Mouse (Mus musculus) left cerebral cortex, postnatal 10 days (tissue): ENCODE results near the gene Lamtor1. TPM values are rescaled to one million over a fixed set of nuclear protein-coding genes. Genes with fewer than 3 reads are reported as not detected.
"Not testable (repeated sequence)": the region's sequence is repeated elsewhere in the genome, so short reads cannot be mapped to it uniquely, and the experiment has no call there.

Source experiments
- DNase-seq, 2 experiments: peaks; one replicate each; pipeline ENCODE4 v3.0.0; 2021 to 2022; ENCODE audit warnings: low spot score in 2 of 2, mixed read lengths in 1 of 2; ENCODE audit errors: extremely low spot score in 1 of 2
- intact Hi-C: fragments of 180-260 bp; cut with DNase I; formaldehyde crosslinking; loops from one replicate; pipeline ENCODE4 v1.15.1; 2025
- total RNA-seq, 2 experiments: library from RNA; stranded (reverse); gene quantifications; 2 replicates each; pipeline ENCODE4 v1.2.3; 2021

Gene Lamtor1
- total RNA-seq, 2 experiments from 2014 or later: 95.6 to 98.2 TPM

DNA sequence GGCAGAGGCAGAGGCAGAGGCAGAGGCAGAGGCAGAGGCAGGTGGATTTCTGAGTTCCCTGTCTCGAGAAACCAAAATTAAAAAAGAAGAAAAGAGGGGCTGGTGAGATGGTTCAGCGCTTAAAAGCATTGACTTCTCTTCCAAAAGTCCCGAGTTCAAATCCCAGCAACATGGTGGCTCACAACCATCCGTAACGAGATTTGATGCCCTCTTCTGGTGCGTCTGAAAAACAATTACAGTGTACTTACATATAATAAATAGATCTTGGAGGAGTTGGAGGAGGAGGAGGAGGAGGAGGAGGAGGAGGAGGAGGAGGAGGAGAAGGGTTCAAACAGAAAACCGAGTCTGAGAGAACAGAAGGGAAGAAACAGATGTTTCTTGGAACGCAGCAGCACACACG is 10.0 kb upstream of the Lamtor1 start:
- intact Hi-C loops: loop anchor here (5.0 kb wide), 1 partner anchor 58 kb away; the partner anchor contains the start of gene Inppl1
- DNase-seq: no peak

DNA sequence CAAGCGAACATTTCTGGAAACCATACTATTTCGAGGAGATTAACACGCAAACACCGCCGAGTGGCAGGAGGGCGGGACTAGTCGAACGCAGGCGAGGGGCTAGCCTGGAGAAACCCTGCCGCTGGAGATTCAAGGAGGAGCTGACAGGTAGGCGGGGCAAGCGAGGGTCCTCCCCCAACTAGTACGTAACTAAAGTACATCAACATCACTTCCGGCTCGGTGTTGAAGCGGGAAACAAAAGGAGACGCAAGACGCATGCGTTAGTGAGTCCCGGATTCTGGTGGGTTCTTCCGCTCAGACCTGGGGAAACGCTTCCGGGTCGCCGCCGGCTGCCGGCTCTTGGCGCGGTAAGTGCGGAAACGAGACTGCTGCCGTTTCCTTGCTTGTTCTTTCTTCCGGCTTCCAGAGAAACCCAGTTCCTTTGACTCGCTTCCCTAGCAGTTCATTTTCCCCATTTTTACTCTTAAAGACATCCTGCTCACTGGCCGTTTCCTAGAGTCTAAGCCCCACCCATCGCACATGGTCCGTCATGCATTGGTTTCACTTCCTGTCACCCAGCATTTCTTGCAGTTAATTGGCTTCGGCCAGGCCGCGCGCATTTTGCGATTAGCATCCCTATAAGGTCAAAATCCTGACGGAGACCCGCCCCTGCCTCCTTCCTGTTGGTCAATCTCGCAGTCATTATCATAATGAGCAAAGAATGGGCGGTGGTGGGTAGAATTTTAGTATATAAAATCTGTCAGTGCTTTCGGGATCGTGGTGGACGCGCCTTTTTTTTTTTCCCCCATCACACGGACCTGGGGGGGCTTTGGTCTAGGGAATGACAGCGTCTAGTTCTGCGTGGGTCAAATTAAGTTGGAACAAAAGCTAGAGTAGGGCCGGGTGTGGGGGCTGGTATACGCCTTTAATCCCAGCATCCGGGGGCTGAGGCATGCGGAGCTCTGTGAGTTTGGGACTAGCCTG is 9.3 kb upstream of the Lamtor1 start:
- intact Hi-C loops: loop anchor here (5.0 kb wide), 1 partner anchor 59 kb away; the partner anchor contains the start of gene Inppl1
- peak; percentile 98 for DNase-seq

GRCm38 (mm10) chr7:101900331-101901097 is 5.2 kb upstream of the Lamtor1 start:
- intact Hi-C loops: no loop called here

GRCm38 (mm10) chr7:101901969-101902368 is 3.7 kb upstream of the Lamtor1 start:
- no peak for DNase-seq
- intact Hi-C loops: no loop called here

More at GRCm38 (mm10) chr7:101900331-101901097, 5.2 kb upstream of the Lamtor1 start:
- no peak for DNase-seq

DNA sequence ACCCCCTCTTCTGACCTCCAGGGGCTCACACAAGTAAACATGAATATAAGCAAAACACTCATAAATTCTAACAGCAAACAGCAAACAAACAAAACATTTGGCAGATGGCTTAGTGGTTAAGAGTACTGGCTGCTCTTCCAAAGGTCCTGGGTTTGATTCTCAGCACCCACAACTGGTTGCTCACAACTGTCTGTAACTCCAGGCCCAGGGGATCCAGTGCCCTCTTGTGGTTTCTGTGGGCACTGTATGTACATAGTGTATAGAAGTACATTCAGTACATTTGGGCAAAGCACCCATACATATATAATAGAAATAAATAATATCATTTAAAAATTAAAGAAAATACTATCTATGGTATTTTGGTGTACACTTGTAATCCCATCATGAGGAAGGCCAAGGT is 2.9 kb upstream of the Lamtor1 start:
- intact Hi-C loops: no loop called here
- no peak for DNase-seq

- no peak for DNase-seq
- intact Hi-C loops: no loop called here
These were observed 580 bp downstream of the Lamtor1 start, which contains the start of gene Tomt for GRCm38 (mm10) chr7:101906287-101906681. Gene Tomt, minus strand, starts transcription at chr7:101906359.

DNA sequence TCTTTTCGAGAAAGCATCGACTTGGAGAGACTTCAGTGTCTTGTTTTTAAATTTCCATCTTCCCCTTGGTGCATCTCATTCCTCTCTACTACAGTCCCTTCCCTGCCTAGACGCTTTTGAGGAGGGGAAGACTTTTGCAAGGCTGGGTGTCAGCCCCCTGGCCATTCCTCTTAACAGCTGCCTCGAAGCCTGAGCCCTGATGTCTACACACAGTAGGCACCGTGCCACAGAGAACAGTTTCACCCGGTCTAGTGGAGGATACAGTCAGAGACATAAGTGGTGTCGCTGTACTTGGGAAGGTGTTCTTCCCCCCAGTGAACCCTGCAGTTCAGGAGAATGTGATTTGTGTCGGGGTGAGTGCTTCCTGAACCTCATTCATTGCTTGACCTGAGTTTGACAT is 992 bp downstream of the Lamtor1 start:
- intact Hi-C loops: no loop called here
- DNase-seq: no peak

DNA sequence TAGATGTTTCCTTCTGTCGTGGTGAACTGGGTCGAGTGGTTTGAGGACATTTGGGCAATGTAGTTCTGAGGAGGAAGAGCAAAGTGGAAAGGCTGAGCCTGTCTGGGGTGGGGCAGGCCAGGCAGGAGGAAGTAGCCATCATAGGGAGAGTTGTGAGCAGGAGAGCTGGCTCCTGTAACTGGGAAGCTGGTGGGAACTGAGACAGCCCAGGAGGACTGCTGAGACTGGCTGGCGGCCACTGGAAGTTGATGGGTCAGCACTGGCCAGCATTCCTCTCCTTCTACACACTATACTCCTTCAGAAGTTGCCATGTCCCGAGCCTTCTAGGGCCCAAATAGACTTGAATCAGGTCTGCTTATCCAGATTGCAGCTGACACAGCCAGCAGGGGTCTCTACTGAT is 2.7 kb downstream of the Lamtor1 start:
- DNase-seq: peak in 1 of 2 experiments; percentile 46
- intact Hi-C loops: no loop called here

- intact Hi-C loops: no loop called here
- no peak for DNase-seq
These were observed 4.4 kb downstream of the Lamtor1 start for GRCm38 (mm10) chr7:101910138-101910537.

GRCm38 (mm10) chr7:101911982-101912381 is 6.3 kb downstream of the Lamtor1 start:
- DNase-seq: no peak
- intact Hi-C loops: no loop called here

GRCm38 (mm10) chr7:101918071-101918470 is 12.4 kb downstream of the Lamtor1 start:
- intact Hi-C loops: loop anchor here (5.0 kb wide), 1 partner anchor 159 kb away; no protein-coding TSS in a partner anchor
- DNase-seq: peak; percentile 50 to 55

DNA sequence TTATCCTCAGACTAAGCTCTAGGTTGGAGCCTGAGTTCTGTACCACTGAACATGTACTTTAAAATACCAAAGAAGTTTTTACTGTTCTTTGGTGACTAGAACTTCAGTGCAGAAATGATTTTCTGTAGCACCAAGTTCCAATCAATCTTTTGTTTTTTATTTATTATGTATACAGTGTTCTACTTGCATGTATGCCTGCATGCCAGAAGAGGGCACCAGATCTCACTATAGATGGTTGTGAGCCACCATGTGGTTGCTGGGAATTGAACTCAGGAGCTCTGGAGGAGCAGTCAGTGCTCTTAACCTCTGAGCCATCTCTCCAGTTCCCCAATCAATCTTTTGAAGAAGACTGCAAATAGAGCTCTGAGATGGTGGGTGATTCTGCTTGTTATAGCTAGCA is 20.2 kb downstream of the Lamtor1 start:
- intact Hi-C loops, DNase-seq: not testable (repeated sequence)

DNA sequence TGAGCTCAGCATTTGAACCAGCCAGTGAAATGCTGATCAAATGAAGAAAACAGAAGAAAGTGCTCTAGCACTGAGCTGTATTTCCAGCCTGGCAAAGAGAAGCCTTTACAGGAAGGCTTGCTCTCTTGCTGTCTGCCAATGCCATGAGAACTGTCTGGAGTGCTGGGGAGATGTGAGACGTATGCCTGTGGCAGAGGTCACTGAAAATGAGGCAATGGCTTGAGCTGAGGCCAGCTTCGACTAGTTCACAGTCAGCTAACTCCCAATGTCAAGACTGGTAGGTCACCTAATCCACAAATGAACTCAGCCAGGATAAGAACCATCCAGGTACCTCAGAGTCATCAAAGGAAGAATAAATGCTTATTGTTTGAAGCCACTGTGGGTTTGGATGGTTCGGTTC is 22.4 kb downstream of the Lamtor1 start:
- no peak for DNase-seq
- intact Hi-C loops: no loop called here

- intact Hi-C loops: no loop called here
These were observed 26.8 kb downstream of the Lamtor1 start for GRCm38 (mm10) chr7:101932551-101932950.

GRCm38 (mm10) chr7:101933300-101933699 is 27.6 kb downstream of the Lamtor1 start:
- no peak for DNase-seq
- intact Hi-C loops: no loop called here

More at GRCm38 (mm10) chr7:101932551-101932950, 26.8 kb downstream of the Lamtor1 start:
- no peak for DNase-seq

- intact Hi-C loops: no loop called here
- peak; percentile 95 to 96 for DNase-seq
These were observed 28.1 kb downstream of the Lamtor1 start, which contains the start of the genes Lrrc51 and Numa1 for GRCm38 (mm10) chr7:101933751-101934240. Gene Lrrc51, minus strand, starts transcription at chr7:101933895. Gene Numa1, plus strand, starts transcription at chr7:101934111.

DNA sequence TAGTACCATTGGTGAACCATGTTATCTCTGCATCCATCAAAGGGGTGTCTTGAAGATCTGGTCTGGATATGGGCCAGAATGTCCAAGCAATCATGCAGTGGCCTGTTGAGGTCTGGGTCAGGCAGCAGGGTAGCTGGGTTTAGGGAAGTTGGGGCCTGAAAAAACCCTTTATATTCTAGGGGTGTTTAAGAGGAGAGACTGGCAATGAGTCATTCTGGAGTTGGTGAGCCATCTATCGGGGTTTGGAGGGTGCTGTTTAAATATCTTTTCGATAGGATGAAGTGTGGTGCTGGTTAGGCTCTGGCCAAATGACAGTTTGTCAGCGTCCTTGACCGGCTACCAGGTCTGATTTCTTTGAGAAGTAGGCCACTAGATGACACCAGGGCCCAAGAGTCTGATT is 30.3 kb downstream of the Lamtor1 start:
- intact Hi-C loops: no loop called here
- no peak for DNase-seq

GRCm38 (mm10) chr7:101936996-101937395 is 31.3 kb downstream of the Lamtor1 start:
- intact Hi-C loops: no loop called here
- no peak for DNase-seq

- intact Hi-C loops: no loop called here
- no peak for DNase-seq
These were observed 31.9 kb downstream of the Lamtor1 start for GRCm38 (mm10) chr7:101937569-101937968.
